Mouse (Mus musculus): Measurements from ENCODE around the gene Trappc11. TPM values are rescaled to one million over a fixed set of nuclear protein-coding genes. Genes with fewer than 3 reads are reported as not detected.

Trappc11 gene
- 16.7 TPM for polyA plus RNA-seq (2012; fragmentation: generic; extraction: Trizol)

DNA sequence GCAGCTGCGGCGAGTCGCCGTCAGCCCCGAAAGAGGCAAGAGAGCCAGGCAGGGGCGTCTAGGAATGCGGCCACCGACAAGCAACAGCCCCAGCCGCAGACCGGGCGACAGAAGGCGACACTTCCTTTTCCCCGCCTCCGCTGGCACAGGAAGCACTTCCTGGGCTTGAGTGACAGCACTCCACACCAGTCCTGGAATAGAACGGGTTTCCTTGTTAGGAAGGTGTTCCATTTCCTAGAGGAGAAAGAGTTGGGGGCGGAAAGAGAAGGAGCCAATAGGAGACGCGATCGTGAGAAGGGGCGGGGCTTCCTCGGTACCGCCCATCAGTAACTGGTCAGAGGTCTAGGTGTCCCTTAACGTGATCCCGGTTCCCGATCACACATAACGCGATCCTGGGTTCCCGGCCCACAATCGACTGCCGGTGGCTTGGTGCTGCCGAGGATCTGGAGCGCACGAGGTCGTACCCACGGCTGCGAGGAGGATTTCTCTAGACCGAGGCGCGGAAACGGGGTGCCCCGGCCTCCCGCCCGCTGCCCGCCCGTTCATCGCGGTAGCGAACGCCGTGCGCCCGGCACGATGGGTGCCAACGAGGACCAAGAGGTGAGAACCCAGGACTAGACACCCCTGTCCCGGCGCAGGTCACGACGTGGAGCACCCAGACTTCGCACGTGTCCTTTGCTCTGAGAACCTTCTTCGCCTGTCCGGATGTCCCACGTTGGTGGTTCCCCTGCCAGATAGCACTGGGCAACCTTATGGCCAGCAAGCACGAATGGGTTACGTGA lies at the start of gene Trappc11, which contains the start of gene Rwdd4a:
Gene Trappc11 (minus strand): TSS at position 127 of the 782 bp plus-strand sequence.
Gene Rwdd4a (plus strand): TSS at position 321 of the 782 bp plus-strand sequence.
- Histone ChIP-seq H3K36me3 (ENCODE audit: control insufficient read depth, insufficient read depth) (no peaks in the 10 kb centered on the region), H3ac (ENCODE audit: control insufficient read depth, insufficient read length) (peak within 1 kb of the TSS; percentile 91), H3K4me3 (peak within 1 kb of the TSS; percentile 88), H3K27me3 (ENCODE audit: control insufficient read depth, insufficient read depth, insufficient read length) (no peaks in the 10 kb centered on the region), H3K4me2 (ENCODE audit: low read depth) (peak within 1 kb of the TSS; percentile 98), H3K79me2 (ENCODE audit: control insufficient read depth, insufficient read depth) (peaks cover 28% of the 10 kb centered on the region)
- TF ChIP-seq MYOD1 (IDR thresholded peaks at IDR 0.05; ENCODE audit: control insufficient read depth in 1 of 3, insufficient read length in 2 of 3, low read depth in 2 of 3) (peak in 1 of 3 experiments; percentile 18), MAX (IDR thresholded peaks at IDR 0.05; ENCODE audit: low read depth) (no peak), POLR2A (IDR thresholded peaks at IDR 0.05; ENCODE audit: insufficient read length, low read depth) (peak; percentile 82), USF1 (IDR thresholded peaks at IDR 0.05; ENCODE audit: low read depth) (no peak), CEBPB (IDR thresholded peaks at IDR 0.05; ENCODE audit: insufficient read depth, poor library complexity, severe bottlenecking) (no peak), MYOG (IDR thresholded peaks at IDR 0.05; ENCODE audit: control insufficient read depth in 1 of 3, insufficient read depth in 1 of 3, insufficient read length in 2 of 3, low read depth in 2 of 3) (peak in 1 of 3 experiments; percentile 16), TCF3 (IDR thresholded peaks at IDR 0.05; ENCODE audit: insufficient read length, low read depth) (no peak), POLR2AphosphoS2 (IDR thresholded peaks at IDR 0.05; ENCODE audit: insufficient read length, low read depth) (peak; percentile 77), E2F4 (IDR thresholded peaks at IDR 0.05; ENCODE audit: insufficient read depth) (peak; percentile 29), SRF (IDR thresholded peaks at IDR 0.05; ENCODE audit: control insufficient read depth, insufficient read length, low read depth) (peak; percentile 88), REST (IDR thresholded peaks at IDR 0.05; ENCODE audit: insufficient read depth, insufficient read length) (no peak), TCF12 (IDR thresholded peaks at IDR 0.05; ENCODE audit: insufficient read depth, poor library complexity, severe bottlenecking) (no peak)

DNA sequence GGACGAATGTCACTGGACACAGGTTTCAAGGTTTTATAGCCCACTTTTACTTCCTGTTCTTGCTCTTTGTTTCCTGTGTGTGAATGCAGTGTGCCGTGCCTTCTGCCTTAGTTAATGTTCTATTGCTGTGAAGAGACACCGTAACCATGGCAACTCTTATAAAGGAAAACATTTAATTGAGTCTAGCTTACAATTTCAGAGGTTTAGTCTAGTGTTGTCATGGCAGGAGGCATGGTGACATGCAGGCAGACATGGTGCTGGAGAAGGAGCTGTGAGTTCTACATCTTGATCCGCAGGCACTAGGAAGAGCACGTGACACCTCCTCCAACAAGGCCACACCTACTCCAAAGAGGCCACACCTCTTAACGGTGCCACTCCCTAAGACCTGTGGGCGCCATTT lies 48.2 kb upstream of the Trappc11 start:
- Histone ChIP-seq H3ac (ENCODE audit: control insufficient read depth, insufficient read length) (no peak overlapping the region), H3K36me3 (ENCODE audit: control insufficient read depth, insufficient read depth) (no peaks in the 10 kb centered on the region), H3K4me2 (ENCODE audit: low read depth) (no peak overlapping the region), H3K79me2 (ENCODE audit: control insufficient read depth, insufficient read depth) (no peaks in the 10 kb centered on the region), H3K4me3 (no peak overlapping the region), H3K27me3 (ENCODE audit: control insufficient read depth, insufficient read depth, insufficient read length) (no peaks in the 10 kb centered on the region)
- no peak for TF ChIP-seq MAX (IDR thresholded peaks at IDR 0.05; ENCODE audit: low read depth)
- no peak for TF ChIP-seq TCF12 (IDR thresholded peaks at IDR 0.05; ENCODE audit: insufficient read depth, poor library complexity, severe bottlenecking)
- TF ChIP-seq MYOG (IDR thresholded peaks at IDR 0.05; ENCODE audit: control insufficient read depth in 1 of 3, insufficient read depth in 1 of 3, insufficient read length in 2 of 3, low read depth in 2 of 3) = no peak
- TF ChIP-seq CEBPB (IDR thresholded peaks at IDR 0.05; ENCODE audit: insufficient read depth, poor library complexity, severe bottlenecking) = no peak
- no peak for TF ChIP-seq REST (IDR thresholded peaks at IDR 0.05; ENCODE audit: insufficient read depth, insufficient read length)

DNA sequence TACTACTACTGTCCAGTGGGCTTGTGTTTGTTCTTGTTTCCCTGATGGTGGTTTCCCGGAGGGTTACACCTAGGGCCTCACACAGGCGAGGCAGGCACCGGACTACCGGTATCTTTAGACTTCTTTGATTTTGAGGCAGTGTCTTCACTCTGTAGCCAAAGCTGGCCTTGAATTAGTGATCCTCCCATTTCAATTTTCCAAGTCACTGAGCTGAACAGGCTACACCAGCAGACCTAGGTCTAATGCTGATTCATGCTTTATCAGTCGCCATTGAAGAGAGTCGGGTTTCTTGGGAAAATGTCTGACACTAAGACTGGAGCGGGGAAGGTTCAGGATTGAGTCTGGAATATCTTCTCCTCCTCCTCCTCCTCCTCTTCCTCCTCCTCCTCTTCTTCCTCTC lies 40.2 kb upstream of the Trappc11 start:
- Histone ChIP-seq H3K4me2 (ENCODE audit: low read depth) (no peak overlapping the region), H3ac (ENCODE audit: control insufficient read depth, insufficient read length) (no peak overlapping the region), H3K4me3 (no peak overlapping the region), H3K27me3 (ENCODE audit: control insufficient read depth, insufficient read depth, insufficient read length) (no peaks in the 10 kb centered on the region), H3K79me2 (ENCODE audit: control insufficient read depth, insufficient read depth) (no peaks in the 10 kb centered on the region), H3K36me3 (ENCODE audit: control insufficient read depth, insufficient read depth) (no peaks in the 10 kb centered on the region)
- TF ChIP-seq MAX (IDR thresholded peaks at IDR 0.05; ENCODE audit: low read depth) (no peak), POLR2AphosphoS2 (IDR thresholded peaks at IDR 0.05; ENCODE audit: insufficient read length, low read depth) (no peak), TCF3 (IDR thresholded peaks at IDR 0.05; ENCODE audit: insufficient read length, low read depth) (no peak), MYOD1 (IDR thresholded peaks at IDR 0.05; ENCODE audit: control insufficient read depth in 1 of 3, insufficient read length in 2 of 3, low read depth in 2 of 3) (no peak), POLR2A (IDR thresholded peaks at IDR 0.05; ENCODE audit: insufficient read length, low read depth) (no peak), MYOG (IDR thresholded peaks at IDR 0.05; ENCODE audit: control insufficient read depth in 1 of 3, insufficient read depth in 1 of 3, insufficient read length in 2 of 3, low read depth in 2 of 3) (no peak), USF1 (IDR thresholded peaks at IDR 0.05; ENCODE audit: low read depth) (no peak), CEBPB (IDR thresholded peaks at IDR 0.05; ENCODE audit: insufficient read depth, poor library complexity, severe bottlenecking) (no peak), REST (IDR thresholded peaks at IDR 0.05; ENCODE audit: insufficient read depth, insufficient read length) (no peak), SRF (IDR thresholded peaks at IDR 0.05; ENCODE audit: control insufficient read depth, insufficient read length, low read depth) (no peak), TCF12 (IDR thresholded peaks at IDR 0.05; ENCODE audit: insufficient read depth, poor library complexity, severe bottlenecking) (no peak), E2F4 (IDR thresholded peaks at IDR 0.05; ENCODE audit: insufficient read depth) (no peak)

DNA sequence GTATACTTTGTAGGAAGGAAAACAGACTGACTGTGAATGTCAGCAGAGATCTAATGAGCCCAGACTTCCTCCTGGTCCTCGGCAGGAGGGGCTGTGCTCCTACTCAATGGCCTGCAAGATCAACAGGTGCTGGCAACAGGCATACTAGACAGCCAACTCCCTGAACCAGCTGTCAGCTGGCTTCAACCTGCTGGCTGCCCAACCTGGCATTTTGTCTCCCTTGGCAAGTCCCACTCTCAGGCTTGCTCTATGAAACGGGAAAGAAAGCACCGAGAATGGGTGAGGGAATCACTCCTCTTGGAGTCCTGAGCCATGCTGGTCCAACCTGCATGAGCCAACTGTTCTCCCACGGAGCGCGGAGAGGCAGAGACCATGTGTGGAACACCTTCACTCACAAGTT lies 36.9 kb upstream of the Trappc11 start:
- Histone ChIP-seq H3K79me2 (ENCODE audit: control insufficient read depth, insufficient read depth) (no peaks in the 10 kb centered on the region), H3K27me3 (ENCODE audit: control insufficient read depth, insufficient read depth, insufficient read length) (no peaks in the 10 kb centered on the region), H3K36me3 (ENCODE audit: control insufficient read depth, insufficient read depth) (no peaks in the 10 kb centered on the region), H3ac (ENCODE audit: control insufficient read depth, insufficient read length) (no peak overlapping the region), H3K4me2 (ENCODE audit: low read depth) (no peak overlapping the region), H3K4me3 (no peak overlapping the region)
- TF ChIP-seq TCF12 (IDR thresholded peaks at IDR 0.05; ENCODE audit: insufficient read depth, poor library complexity, severe bottlenecking) (no peak), POLR2AphosphoS2 (IDR thresholded peaks at IDR 0.05; ENCODE audit: insufficient read length, low read depth) (no peak), USF1 (IDR thresholded peaks at IDR 0.05; ENCODE audit: low read depth) (no peak), MAX (IDR thresholded peaks at IDR 0.05; ENCODE audit: low read depth) (no peak), POLR2A (IDR thresholded peaks at IDR 0.05; ENCODE audit: insufficient read length, low read depth) (no peak), E2F4 (IDR thresholded peaks at IDR 0.05; ENCODE audit: insufficient read depth) (no peak), SRF (IDR thresholded peaks at IDR 0.05; ENCODE audit: control insufficient read depth, insufficient read length, low read depth) (no peak), TCF3 (IDR thresholded peaks at IDR 0.05; ENCODE audit: insufficient read length, low read depth) (peak; percentile 38), CEBPB (IDR thresholded peaks at IDR 0.05; ENCODE audit: insufficient read depth, poor library complexity, severe bottlenecking) (no peak), MYOG (IDR thresholded peaks at IDR 0.05; ENCODE audit: control insufficient read depth in 1 of 3, insufficient read depth in 1 of 3, insufficient read length in 2 of 3, low read depth in 2 of 3) (peak in 2 of 3 experiments; percentile 67 to 83), REST (IDR thresholded peaks at IDR 0.05; ENCODE audit: insufficient read depth, insufficient read length) (no peak), MYOD1 (IDR thresholded peaks at IDR 0.05; ENCODE audit: control insufficient read depth in 1 of 3, insufficient read length in 2 of 3, low read depth in 2 of 3) (peak in 2 of 3 experiments; percentile 84 to 95)
